Mouse (Mus musculus) MEL (cell line): Measurements from ENCODE around the gene Tas2r134.

ENCODE experiments used
- BHLHE40 ChIP-seq: IDR thresholded peaks from 2 replicates; pipeline ENCODE4 v1.6.1; 2012; ENCODE audit warnings: low read depth, mild to moderate bottlenecking, inconsistent platforms, low read length, improper control_type of control experiment, borderline replicate concordance
- CTCF ChIP-seq, 3 experiments: IDR thresholded peaks in 2 of 3; conservative IDR thresholded peaks in 1 of 3; 2 replicates each; pipeline ENCODE4 v1.5.1; 2011 to 2012; ENCODE audit warnings: low read length in 3 of 3, low read depth in 2 of 3, mild to moderate bottlenecking in 2 of 3, improper control_type of control experiment in 1 of 3, inconsistent platforms in 1 of 3, mixed read lengths in 1 of 3, moderate library complexity in 1 of 3; ENCODE audit not compliant: control insufficient read depth in 1 of 3, insufficient read depth in 1 of 3, poor library complexity in 1 of 3, severe bottlenecking in 1 of 3
- EP300 ChIP-seq, 2 experiments: IDR thresholded peaks; 2 replicates each; pipeline ENCODE4 v1.6.1; 2011; ENCODE audit warnings: improper control_type of control experiment in 2 of 2, low read length in 2 of 2, low read depth in 1 of 2, mild to moderate bottlenecking in 1 of 2
- GATA1 ChIP-seq: IDR thresholded peaks from 2 replicates; pipeline ENCODE4 v1.6.1; 2011; ENCODE audit warnings: low read depth, low read length, improper control_type of control experiment
- MAFK ChIP-seq: IDR thresholded peaks from 2 replicates; pipeline ENCODE4 v1.6.1; 2011; ENCODE audit warnings: low read depth, mild to moderate bottlenecking, low read length, improper control_type of control experiment, borderline replicate concordance
- MEF2A ChIP-seq: IDR thresholded peaks from 2 replicates; pipeline ENCODE4 v1.6.1; 2014; ENCODE audit warnings: low read depth, mild to moderate bottlenecking, inconsistent platforms, low read length, improper control_type of control experiment; ENCODE audit not compliant: poor library complexity, insufficient replicate concordance, severe bottlenecking; ENCODE audit errors: extremely low read depth
- MYC ChIP-seq: IDR thresholded peaks from 2 replicates; pipeline ENCODE4 v1.6.1; 2011; ENCODE audit warnings: low read depth, mild to moderate bottlenecking, low read length, improper control_type of control experiment, moderate library complexity
- POLR2A ChIP-seq, 2 experiments: IDR thresholded peaks; 2 replicates each; pipeline ENCODE4 v1.6.1; 2011 to 2012; ENCODE audit warnings: low read length in 2 of 2, mild to moderate bottlenecking in 2 of 2, control low read depth in 1 of 2, improper control_type of control experiment in 1 of 2, low read depth in 1 of 2, moderate library complexity in 1 of 2; ENCODE audit not compliant: control insufficient read depth in 1 of 2, insufficient read depth in 1 of 2, poor library complexity in 1 of 2
- TAL1 ChIP-seq: IDR thresholded peaks from 2 replicates; pipeline ENCODE4 v1.6.1; 2012; ENCODE audit warnings: mild to moderate bottlenecking, inconsistent platforms, low read length, moderate library complexity, mixed read lengths
- TBP ChIP-seq: IDR thresholded peaks from 2 replicates; pipeline ENCODE4 v1.8.0; 2011; ENCODE audit warnings: low read depth, low read length, improper control_type of control experiment
- TCF12 ChIP-seq: IDR thresholded peaks from 2 replicates; pipeline ENCODE4 v1.6.1; 2014; ENCODE audit warnings: low read depth, mild to moderate bottlenecking, inconsistent platforms, low read length, improper control_type of control experiment, moderate library complexity
- UBTF ChIP-seq: IDR thresholded peaks from 2 replicates; pipeline ENCODE4 v1.6.1; 2012; ENCODE audit warnings: low read depth, mild to moderate bottlenecking, inconsistent platforms, low read length, improper control_type of control experiment, moderate library complexity, borderline replicate concordance; ENCODE audit not compliant: insufficient read depth
- USF1 ChIP-seq: IDR thresholded peaks from 2 replicates; pipeline ENCODE4 v1.6.1; 2014; ENCODE audit warnings: low read depth, mild to moderate bottlenecking, inconsistent platforms, low read length, improper control_type of control experiment, moderate library complexity
- ZC3H11A ChIP-seq: IDR thresholded peaks from 2 replicates; pipeline ENCODE4 v1.6.1; 2012; ENCODE audit warnings: low read depth, mild to moderate bottlenecking, inconsistent platforms, low read length, improper control_type of control experiment

DNA sequence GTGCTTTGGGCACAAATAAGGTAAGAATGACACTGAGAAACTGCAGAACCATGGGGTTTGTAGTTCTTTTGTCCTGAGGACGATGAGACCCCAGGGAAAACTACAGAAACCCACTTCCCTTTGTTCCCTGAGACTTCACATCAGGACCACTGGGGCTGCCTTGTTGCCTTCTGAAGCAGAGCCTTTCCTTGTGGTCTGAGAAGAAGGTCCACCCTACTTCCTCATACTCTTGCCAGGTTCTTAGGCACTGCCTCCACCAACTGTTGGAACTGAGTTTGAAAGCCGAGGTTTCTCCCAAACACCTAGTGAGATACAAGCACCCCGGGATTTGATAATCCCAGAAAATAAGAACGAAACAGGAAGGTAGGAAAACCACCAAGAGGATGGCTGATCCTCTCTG, 39.0 kb upstream of the Tas2r134 start:
- TF ChIP-seq USF1: no peak
- no peak for TF ChIP-seq CTCF (IDR thresholded peaks at IDR 0.05 in 2 of 3, conservative IDR thresholded peaks at IDR 0.05 in 1 of 3; ENCODE audit: control insufficient read depth in 1 of 3, insufficient read depth in 1 of 3, low read depth in 2 of 3, low read length in 3 of 3, poor library complexity in 1 of 3, severe bottlenecking in 1 of 3)
- TF ChIP-seq TCF12: no peak
- TF ChIP-seq UBTF: no peak
- TF ChIP-seq TBP: no peak
- no peak for TF ChIP-seq MEF2A
- no peak for TF ChIP-seq TAL1
- no peak for TF ChIP-seq EP300 (IDR thresholded peaks at IDR 0.05; ENCODE audit: low read depth in 1 of 2, low read length in 2 of 2)
- TF ChIP-seq POLR2A (IDR thresholded peaks at IDR 0.05; ENCODE audit: control insufficient read depth in 1 of 2, insufficient read depth in 1 of 2, low read depth in 1 of 2, low read length in 2 of 2, poor library complexity in 1 of 2): no peak
- TF ChIP-seq MAFK: no peak
- no peak for TF ChIP-seq MYC
- no peak for TF ChIP-seq BHLHE40
- TF ChIP-seq ZC3H11A: no peak
- TF ChIP-seq GATA1: no peak
